Comparison of ENCODE assay signal across 7 mouse cellular contexts in genomic region chr16:94085603-94086285, GRCm38 (mm10). TPM values are rescaled to one million over a fixed set of nuclear protein-coding genes. Genes with fewer than 3 reads are reported as not detected.
DNase-seq lines count a peak whose midpoint lies in the region; ATAC-seq and TF ChIP-seq lines count a peak whose summit lies in the region.

No protein-coding gene starts in this region.

- no peaks in the 10 kb centered on the region for H3K36me3 ChIP-seq in lung, postnatal 0 days (ENCODE audit: insufficient read depth, low read length)
- H3K36me3 ChIP-seq in limb, embryonic 14.5 days (ENCODE audit: control insufficient read depth, insufficient read depth, low read length), result no peaks in the 10 kb centered on the region
- H3K36me3 ChIP-seq in stomach, embryonic 16.5 days (ENCODE audit: control insufficient read depth, insufficient read depth, low read length), result no peaks in the 10 kb centered on the region

- H3K4me2 ChIP-seq in lung, postnatal 0 days (replicated peaks; ENCODE audit: low read depth, low read length), result peak overlapping the region; percentile 75
- peak overlapping the region; percentile 71 for H3K4me2 ChIP-seq in limb, embryonic 14.5 days (replicated peaks; ENCODE audit: low read depth, low read length, severe bottlenecking)
- H3K4me2 ChIP-seq in stomach, embryonic 16.5 days (ENCODE audit: low read depth, low read length), result peak overlapping the region; percentile 77

- DNase-seq in lung, postnatal 0 days (ENCODE audit: low spot score), result no peak
- DNase-seq in lung, adult 2 months, result no peak
- DNase-seq in limb, embryonic 14.5 days (ENCODE audit: low spot score), result no peak
- no peak for DNase-seq in layer of hippocampus, adult 9-11 months
- DNase-seq in adrenal gland, postnatal 4 days (ENCODE audit: low spot score in 2 of 2), result no peak

- TF ChIP-seq CTCF in lung, postnatal 0 days (IDR thresholded peaks at IDR 0.05), result no peak
- no peak for TF ChIP-seq CTCF in lung, adult 2 months (IDR thresholded peaks at IDR 0.05; ENCODE audit: insufficient read depth, low read length)
- no peak for TF ChIP-seq CTCF in embryonic fibroblast, embryonic 13.5 days (IDR thresholded peaks at IDR 0.05; ENCODE audit: borderline replicate concordance, insufficient read depth, low read length)

- no peak overlapping the region for H3K27ac ChIP-seq in lung, postnatal 0 days (ENCODE audit: low read length)
- H3K27ac ChIP-seq in embryonic fibroblast, embryonic 13.5 days (ENCODE audit: insufficient read depth, low read length), result no peak overlapping the region; the same call in 1 of the 2 replicates
- no peak overlapping the region for H3K27ac ChIP-seq in limb, embryonic 14.5 days (replicated peaks; ENCODE audit: low read depth, low read length)
- H3K27ac ChIP-seq in stomach, embryonic 16.5 days (ENCODE audit: low read length), result no peak overlapping the region

- ATAC-seq in lung, postnatal 0 days, result no peak
- ATAC-seq in limb, embryonic 14.5 days (ENCODE audit: low FRiP score, low read depth), result no peak
- no peak for ATAC-seq in stomach, embryonic 16.5 days (ENCODE audit: insufficient read depth, low FRiP score)

- peak overlapping the region; percentile 35 for H3K4me3 ChIP-seq in lung, postnatal 0 days (ENCODE audit: low read depth, low read length)
- H3K4me3 ChIP-seq in lung, adult 2 months (replicated peaks; ENCODE audit: extremely low read depth, low read depth, low read length), result no peak overlapping the region
- peak overlapping the region; percentile 38 for H3K4me3 ChIP-seq in embryonic fibroblast, embryonic 13.5 days (ENCODE audit: insufficient read depth, low read length)
- peak overlapping the region; percentile 36 for H3K4me3 ChIP-seq in limb, embryonic 14.5 days (replicated peaks; ENCODE audit: low read length)
- H3K4me3 ChIP-seq in stomach, embryonic 16.5 days (replicated peaks; ENCODE audit: low read length), result peak overlapping the region; percentile 46

- no peak for TF ChIP-seq POLR2A in lung, adult 2 months (IDR thresholded peaks at IDR 0.05; ENCODE audit: borderline replicate concordance, extremely low read depth, low read depth, low read length)
- TF ChIP-seq POLR2A in embryonic fibroblast, embryonic 13.5 days (IDR thresholded peaks at IDR 0.05; ENCODE audit: low read depth, low read length), result no peak
- no peak for TF ChIP-seq POLR2A in limb, embryonic 14.5 days (IDR thresholded peaks at IDR 0.05; ENCODE audit: borderline replicate concordance, extremely low read depth, insufficient read depth, insufficient read length)

- 1% methylated on average over 56 of the region's 57 CpGs for WGBS in lung, postnatal 0 days
- 3% methylated on average over 57 of the region's 57 CpGs for WGBS in lung, adult 2 months
- under 1% methylated on average over 38 of the region's 57 CpGs for WGBS in limb, embryonic 14.5 days
- WGBS in stomach, embryonic 16.5 days, result under 1% methylated on average over 57 of the region's 57 CpGs

- no peaks in the 10 kb centered on the region for H3K9me3 ChIP-seq in lung, postnatal 0 days (ENCODE audit: low read length)
- H3K9me3 ChIP-seq in limb, embryonic 14.5 days (ENCODE audit: control insufficient read depth, low read length), result no peaks in the 10 kb centered on the region
- no peaks in the 10 kb centered on the region for H3K9me3 ChIP-seq in stomach, embryonic 16.5 days (replicated peaks; ENCODE audit: control insufficient read depth, low read length)

- TF ChIP-seq EP300 in lung, postnatal 0 days (IDR thresholded peaks at IDR 0.05), result no peak

- H3K4me1 ChIP-seq in lung, postnatal 0 days (ENCODE audit: insufficient read depth, low read depth, low read length), result peaks cover 12% of the 10 kb centered on the region; the same call in 1 of the 2 replicates
- H3K4me1 ChIP-seq in lung, adult 2 months (ENCODE audit: control insufficient read depth, insufficient read depth, low read length), result peaks cover 11% of the 10 kb centered on the region
- H3K4me1 ChIP-seq in embryonic fibroblast, embryonic 13.5 days (ENCODE audit: control insufficient read depth, insufficient read depth, low read length), result no peaks in the 10 kb centered on the region
- peaks cover 14% of the 10 kb centered on the region; the same call in 1 of the 2 replicates for H3K4me1 ChIP-seq in limb, embryonic 14.5 days (ENCODE audit: control insufficient read depth, insufficient read depth, low read length)
- peaks cover 13% of the 10 kb centered on the region for H3K4me1 ChIP-seq in stomach, embryonic 16.5 days (ENCODE audit: control insufficient read depth, insufficient read depth, low read length)

- peaks cover 95% of the 10 kb centered on the region for H3K27me3 ChIP-seq in lung, postnatal 0 days (replicated peaks; ENCODE audit: insufficient read depth, low read length)
- peaks cover 96% of the 10 kb centered on the region for H3K27me3 ChIP-seq in limb, embryonic 14.5 days (ENCODE audit: control insufficient read depth, insufficient read depth, low read length)
- peaks cover 93% of the 10 kb centered on the region for H3K27me3 ChIP-seq in stomach, embryonic 16.5 days (ENCODE audit: control insufficient read depth, insufficient read depth, low read length)

- H3K9ac ChIP-seq in lung, postnatal 0 days (replicated peaks; ENCODE audit: low read depth), result no peak overlapping the region
- H3K9ac ChIP-seq in limb, embryonic 14.5 days (ENCODE audit: low read depth, low read length, severe bottlenecking), result peak overlapping the region; percentile 43
- H3K9ac ChIP-seq in stomach, embryonic 16.5 days (ENCODE audit: low read length), result peak overlapping the region; percentile 36

RNA-seq across cellular contexts. Expression of gene Sim2, which starts 1.0 kb away (rescaled TPM):
- polyA plus RNA-seq in lung, postnatal 0 days (2015; fragmentation: Nextera tagmentation; extraction: Ambion mirVana), result not detected in 2 replicates
- 0.05 and 8.8 TPM in 2 replicates for polyA plus RNA-seq in lung, adult 2 months (2012; rRNA removed)
- polyA plus RNA-seq in embryonic fibroblast, embryonic 13.5 days (2011; ENCODE audit: insufficient read length, low read depth, missing spikeins), result 6.9 and 14.6 TPM in 2 replicates
- 5.9 and 7.0 TPM in 2 replicates for polyA plus RNA-seq in limb, embryonic 14.5 days (2012; rRNA removed)
- 0.97 and 1.4 TPM in 2 replicates for polyA plus RNA-seq in limb, embryonic 14.5 days (2014; fragmentation: Nextera tagmentation; extraction: Ambion mirVana)
- 0.07 and 0.17 TPM in 2 replicates for polyA plus RNA-seq in stomach, embryonic 16.5 days (2015; fragmentation: Nextera tagmentation; extraction: Ambion mirVana)
- 1 to 10 TPM in 1 of 2 experiments, not detected in 1; 3.5 TPM for total RNA-seq in adrenal gland, postnatal 4 days (2021)
